Comparison of ENCODE assay signal across 8 mouse cellular contexts in genomic region chr7:62462229-62463006, GRCm38 (mm10). TPM values are rescaled to one million over a fixed set of nuclear protein-coding genes. Genes with fewer than 3 reads are reported as not detected.
A peak's percentile ranks its signal among the peaks of the same experiment; 100 is the strongest.
DNase-seq lines count a peak whose midpoint lies in the region; ATAC-seq and TF ChIP-seq lines count a peak whose summit lies in the region.

No protein-coding gene starts in this region.

- H3K4me3 ChIP-seq in forebrain, postnatal 0 days (ENCODE audit: low read depth, low read length), result peak overlapping the region; percentile 45
- peak overlapping the region; percentile 61 for H3K4me3 ChIP-seq in limb, embryonic 12.5 days (replicated peaks)
- H3K4me3 ChIP-seq in neural tube, embryonic 13.5 days, result peak overlapping the region; percentile 59

- DNase-seq in testis, postnatal 10 days (ENCODE audit: low spot score), result peak; percentile 41
- DNase-seq in testis, postnatal 14 days (ENCODE audit: low spot score), result no peak
- peak; percentile 10 for DNase-seq in forebrain, postnatal 0 days
- no peak for DNase-seq in left cerebral cortex, adult 8-10 months (ENCODE audit: low spot score in 2 of 2)
- DNase-seq in layer of hippocampus, adult 8-10 months (ENCODE audit: low spot score in 2 of 2), result no peak
- DNase-seq in spleen, postnatal 14 days (ENCODE audit: low spot score in 2 of 2), result no peak

- no peaks in the 10 kb centered on the region for H3K4me1 ChIP-seq in forebrain, postnatal 0 days (ENCODE audit: insufficient read depth)
- H3K4me1 ChIP-seq in limb, embryonic 12.5 days (replicated peaks), result no peaks in the 10 kb centered on the region
- peaks cover 7% of the 10 kb centered on the region; the same call in 1 of the 2 replicates for H3K4me1 ChIP-seq in neural tube, embryonic 13.5 days (replicated peaks)

- ATAC-seq in forebrain, postnatal 0 days, result peak; percentile 47
- peak; percentile 76 for ATAC-seq in limb, embryonic 12.5 days (ENCODE audit: insufficient number of reproducible peaks, insufficient read depth, low FRiP score, low TSS enrichment, low read depth)
- ATAC-seq in neural tube, embryonic 13.5 days (ENCODE audit: low read depth), result peak; percentile 81

- H3K36me3 ChIP-seq in forebrain, postnatal 0 days (ENCODE audit: insufficient read depth), result no peaks in the 10 kb centered on the region
- H3K36me3 ChIP-seq in limb, embryonic 12.5 days, result no peaks in the 10 kb centered on the region
- H3K36me3 ChIP-seq in neural tube, embryonic 13.5 days, result no peaks in the 10 kb centered on the region

- H3K9me3 ChIP-seq in forebrain, postnatal 0 days (ENCODE audit: low read length), result no peaks in the 10 kb centered on the region
- peaks cover 26% of the 10 kb centered on the region for H3K9me3 ChIP-seq in limb, embryonic 12.5 days
- peaks cover 9% of the 10 kb centered on the region; the same call in 1 of the 2 replicates for H3K9me3 ChIP-seq in neural tube, embryonic 13.5 days

- WGBS in forebrain, postnatal 0 days, result 28% methylated on average over 13 of the region's 13 CpGs
- WGBS in limb, embryonic 12.5 days, result 34% methylated on average over 13 of the region's 13 CpGs
- 26% methylated on average over 13 of the region's 13 CpGs for WGBS in neural tube, embryonic 13.5 days

- 0 out of 2 replicates have a peak overlapping the region, but pooled peaks have one; percentile 22 for H3K9ac ChIP-seq in forebrain, postnatal 0 days
- H3K9ac ChIP-seq in limb, embryonic 12.5 days (replicated peaks), result peak overlapping the region; percentile 51
- peak overlapping the region; percentile 81 for H3K9ac ChIP-seq in neural tube, embryonic 13.5 days

- TF ChIP-seq CTCF in forebrain, postnatal 0 days (IDR thresholded peaks at IDR 0.05; ENCODE audit: low read depth), result 0 out of 2 replicates have a peak, but pooled peaks have one; percentile 5

- H3K27ac ChIP-seq in forebrain, postnatal 0 days (ENCODE audit: low read depth, low read length), result no peak overlapping the region
- peak overlapping the region; percentile 86 for H3K27ac ChIP-seq in limb, embryonic 12.5 days
- peak overlapping the region; percentile 83 for H3K27ac ChIP-seq in neural tube, embryonic 13.5 days (replicated peaks)

- H3K27me3 ChIP-seq in forebrain, postnatal 0 days (ENCODE audit: insufficient read depth, low read length), result no peaks in the 10 kb centered on the region
- peaks cover 4% of the 10 kb centered on the region for H3K27me3 ChIP-seq in limb, embryonic 12.5 days
- H3K27me3 ChIP-seq in neural tube, embryonic 13.5 days, result no peaks in the 10 kb centered on the region

- H3K4me2 ChIP-seq in forebrain, postnatal 0 days (ENCODE audit: low read depth), result peak overlapping the region; percentile 77
- peak overlapping the region; percentile 59 for H3K4me2 ChIP-seq in limb, embryonic 12.5 days
- peak overlapping the region; percentile 65 for H3K4me2 ChIP-seq in neural tube, embryonic 13.5 days

RNA-seq across cellular contexts. Expression of gene Peg12, which starts 1.9 kb away (rescaled TPM):
- 4.2 and 5.7 TPM in 2 replicates for total RNA-seq in forebrain, postnatal 0 days (2014; rRNA removed)
- polyA plus RNA-seq in forebrain, postnatal 0 days (2015; fragmentation: Nextera tagmentation; extraction: Ambion mirVana), result 6.5 and 6.9 TPM in 2 replicates
- 48.3 and 49.4 TPM in 2 replicates for polyA plus RNA-seq in limb, embryonic 12.5 days (2016; fragmentation: Nextera tagmentation; extraction: Ambion mirVana)
- polyA plus RNA-seq in neural tube, embryonic 13.5 days (2015; fragmentation: Nextera tagmentation; extraction: Ambion mirVana), result 14.6 and 19.1 TPM in 2 replicates
- under 1 TPM in 3 of 4 experiments, not detected in 1; 0.27 to 0.46 (median 0.37) TPM for total RNA-seq in left cerebral cortex, adult 8-10 months (2022)
- total RNA-seq in layer of hippocampus, adult 8-10 months (2022), result under 1 TPM; 0.27 to 0.75 (median 0.35) TPM

RNA-seq across cellular contexts. Expression of gene Mkrn3, which starts 42.5 kb away (rescaled TPM):
- total RNA-seq in forebrain, postnatal 0 days (2014; rRNA removed), result 31.2 and 39.7 TPM in 2 replicates
- 19.8 and 23.6 TPM in 2 replicates for polyA plus RNA-seq in forebrain, postnatal 0 days (2015; fragmentation: Nextera tagmentation; extraction: Ambion mirVana)
- polyA plus RNA-seq in limb, embryonic 12.5 days (2016; fragmentation: Nextera tagmentation; extraction: Ambion mirVana), result 8.3 and 9.1 TPM in 2 replicates
- polyA plus RNA-seq in neural tube, embryonic 13.5 days (2015; fragmentation: Nextera tagmentation; extraction: Ambion mirVana), result 14.4 and 16.7 TPM in 2 replicates
- under 1 TPM; 0.36 to 0.98 (median 0.55) TPM for total RNA-seq in left cerebral cortex, adult 8-10 months (2022)
- total RNA-seq in layer of hippocampus, adult 8-10 months (2022), result under 1 TPM; 0.29 to 0.82 (median 0.74) TPM

Comparison
In these comparisons a context has a peak if more than half of its experiments do, and no peak if none do; other contexts are left out.
1. DNase-seq: peak in testis, postnatal 10 days (single experiment) and forebrain, postnatal 0 days (single experiment); none in testis, postnatal 14 days (single experiment), left cerebral cortex, adult 8-10 months (0 of 2), layer of hippocampus, adult 8-10 months (0 of 2) and spleen, postnatal 14 days (0 of 2).
2. H3K9ac ChIP-seq: peak in every context shown above with its lines; median percentile 81 in neural tube, embryonic 13.5 days; 51 in limb, embryonic 12.5 days; 22 in forebrain, postnatal 0 days.
3. RNA of gene Mkrn3, which starts 42.5 kb away (total RNA-seq): 31.2 to 39.7 TPM in forebrain, postnatal 0 days; 0.29 to 0.82 TPM in layer of hippocampus, adult 8-10 months and 0.36 to 0.98 TPM in left cerebral cortex, adult 8-10 months; every median in the first group is over 10 times any median in the second.
4. Peak in every context shown above with its lines, with median percentiles within 50 percentile points of each other: ATAC-seq, H3K4me2 ChIP-seq and H3K4me3 ChIP-seq.